Mouse (Mus musculus): Measurements from ENCODE around the gene Epc2. TPM values are rescaled to one million over a fixed set of nuclear protein-coding genes. Genes with fewer than 3 reads are reported as not detected.
"Not testable (repeated sequence)": the region's sequence is repeated elsewhere in the genome, so short reads cannot be mapped to it uniquely, and the experiment has no call there.

The Epc2 gene
- polyA plus RNA-seq, 1 experiment, result 4.6 TPM

DNA sequence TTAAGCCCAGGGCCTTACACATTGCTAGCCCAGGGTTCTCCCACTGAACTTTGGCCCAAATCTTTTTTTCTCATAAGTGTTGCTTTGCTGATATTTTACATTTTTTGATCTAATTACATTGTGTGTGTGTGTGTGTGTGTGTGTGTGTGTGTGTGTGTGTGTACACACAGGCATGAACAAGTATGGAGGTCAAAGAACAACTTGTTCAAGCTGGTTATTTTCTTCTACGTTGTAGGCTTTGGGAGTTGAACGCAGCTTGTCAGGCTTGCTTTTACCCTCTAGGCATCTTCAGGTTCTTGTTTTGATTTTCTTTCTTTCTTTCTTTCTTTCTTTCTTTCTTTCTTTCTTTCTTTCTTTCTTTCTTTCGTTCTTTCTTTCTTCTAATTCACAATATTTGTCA lies 19.9 kb downstream of the Epc2 start:
- WGBS, result 65% methylated on average over 3 of the region's 3 CpGs
- DNase-seq (ENCODE audit: low read depth, low spot score), result no peak

DNA sequence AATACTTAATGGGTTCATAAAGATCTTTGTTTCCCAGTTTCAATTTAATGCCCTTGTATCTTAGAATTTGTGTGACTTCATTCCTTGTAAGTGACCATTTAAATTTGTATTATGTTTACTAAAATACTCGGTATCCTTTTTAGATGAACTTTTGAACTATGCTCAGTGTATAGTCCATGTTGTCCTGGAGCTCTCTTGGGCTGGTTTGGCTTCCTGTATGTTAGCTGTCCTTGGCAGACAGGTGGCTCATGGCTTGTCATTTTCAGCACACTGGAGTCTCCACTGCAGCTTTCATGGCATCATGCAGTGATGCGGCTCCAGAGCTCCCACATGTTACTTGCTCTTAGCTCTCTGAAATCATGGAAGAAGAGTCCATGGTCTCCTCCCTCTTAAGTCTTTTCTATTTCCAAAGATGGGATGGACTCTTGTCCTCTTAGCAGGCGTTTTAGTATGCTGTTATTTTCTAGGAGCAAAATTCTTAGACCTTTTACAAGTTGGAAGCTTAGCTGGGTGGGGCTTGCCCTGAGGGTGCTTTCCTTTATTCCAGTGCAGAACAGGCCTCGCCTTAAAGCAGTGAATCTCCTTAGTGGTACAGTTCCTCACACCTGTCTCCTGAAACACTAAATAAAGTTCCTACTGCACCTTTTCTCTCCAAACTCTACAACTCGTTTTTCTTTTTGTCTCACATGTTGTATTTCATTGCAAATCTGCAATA lies 20.5 kb downstream of the Epc2 start:
- WGBS, result 29% methylated on average over 5 of the region's 5 CpGs
- DNase-seq (ENCODE audit: low read depth, low spot score), result peak; percentile 16

DNA sequence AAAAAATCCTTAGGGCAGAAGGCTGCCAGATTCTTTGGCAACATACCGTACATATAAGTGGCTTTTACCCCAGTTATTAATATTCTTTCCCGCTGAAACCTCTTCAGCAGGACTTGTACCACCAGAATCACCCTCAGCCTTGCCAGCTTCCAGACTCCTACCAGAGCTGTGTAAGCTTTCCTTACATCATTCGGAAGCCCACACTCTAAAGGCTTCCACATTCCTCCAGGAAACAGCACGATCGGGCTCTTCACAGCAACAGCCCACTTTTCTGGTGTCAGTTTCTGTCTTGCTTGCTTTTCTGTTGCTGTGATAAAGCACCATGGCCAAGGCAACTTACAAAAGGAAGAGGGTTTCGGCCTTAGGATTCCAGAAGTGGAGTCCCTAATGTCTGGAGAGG lies 21.2 kb downstream of the Epc2 start:
- WGBS, result 75% methylated on average over 6 of the region's 6 CpGs
- DNase-seq (ENCODE audit: low read depth, low spot score), result no peak

DNA sequence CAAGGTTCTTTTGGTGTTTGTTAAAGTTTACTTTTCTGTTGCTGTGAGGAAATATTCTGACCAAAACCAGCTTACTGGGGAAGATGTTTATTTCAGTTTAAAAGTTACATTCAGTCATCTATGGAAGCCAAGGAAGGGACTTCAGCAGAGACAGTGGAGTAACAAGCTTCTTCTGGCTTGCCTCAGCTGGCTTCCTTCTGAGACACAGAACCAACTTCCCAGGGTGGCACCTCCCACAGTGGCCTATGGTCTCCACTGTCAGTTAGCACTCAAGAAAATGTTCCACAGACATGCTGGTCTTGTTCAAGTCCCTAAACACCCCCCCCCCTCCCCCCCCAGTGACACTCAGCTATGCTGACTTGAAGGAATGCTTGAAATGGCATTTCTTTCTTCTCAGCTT lies 30.9 kb downstream of the Epc2 start:
- DNase-seq (ENCODE audit: low read depth, low spot score), result no peak

DNA sequence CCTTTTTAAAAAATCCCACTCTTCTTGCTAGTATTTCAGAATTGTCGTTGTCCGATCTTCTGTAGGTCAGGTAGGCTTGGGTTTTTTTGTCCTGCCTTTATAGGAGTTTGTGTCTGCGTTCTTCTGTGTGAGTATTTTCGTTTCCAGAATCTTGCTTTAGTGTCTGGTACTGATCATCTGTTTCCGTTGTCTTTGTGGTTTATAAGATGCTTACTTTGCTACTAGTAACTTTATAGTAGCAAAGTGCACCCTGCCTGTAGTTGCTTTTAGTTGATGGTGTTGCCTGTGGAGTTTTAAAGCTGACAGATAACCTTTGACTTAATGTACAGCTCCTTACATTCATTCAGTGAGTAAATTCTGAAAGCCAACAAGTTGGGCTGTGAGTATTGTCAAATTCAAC lies 32.1 kb downstream of the Epc2 start:
- no peak for DNase-seq (ENCODE audit: low read depth, low spot score)
- WGBS, result 84% methylated on average over 5 of the region's 5 CpGs

DNA sequence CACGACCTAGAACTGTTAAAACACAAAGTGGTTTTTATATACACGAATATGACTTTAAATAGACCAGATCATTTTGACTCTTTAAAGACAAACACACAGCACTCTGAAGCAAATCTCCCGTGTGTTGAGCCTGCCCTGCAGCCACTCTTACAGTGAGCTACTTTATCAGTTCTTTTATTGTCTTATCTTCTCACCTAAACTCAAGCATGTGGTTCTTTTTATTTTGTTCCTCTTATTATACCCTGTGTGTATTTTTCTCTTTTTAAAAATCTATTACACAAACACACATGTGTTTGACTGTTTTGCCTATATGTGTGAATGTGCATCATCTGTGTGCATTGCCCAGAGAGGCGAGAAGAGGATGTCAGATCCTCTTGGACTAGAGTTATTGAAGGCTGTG lies 50.1 kb downstream of the Epc2 start:
- 40% methylated on average over 4 of the region's 4 CpGs for WGBS
- DNase-seq (ENCODE audit: low read depth, low spot score), result no peak

DNA sequence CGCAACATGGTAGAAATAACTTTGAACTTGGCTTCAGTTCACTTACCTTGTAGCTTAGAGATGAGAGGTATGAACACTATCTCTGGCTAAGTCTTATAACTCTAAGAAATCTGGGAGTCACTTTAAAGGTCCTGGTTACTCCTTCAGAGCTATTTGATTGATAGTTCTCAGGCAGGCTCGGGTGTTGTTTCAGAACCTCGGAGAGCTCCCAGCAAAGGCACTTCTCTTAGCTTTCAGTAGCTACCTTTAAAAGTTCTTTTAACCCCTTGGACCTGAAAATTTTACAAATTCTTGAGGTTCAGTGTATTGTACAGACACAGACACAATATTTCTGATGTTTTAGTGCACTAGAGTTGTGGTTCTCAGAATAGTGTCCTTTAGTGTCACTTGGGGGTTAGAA lies 52.3 kb downstream of the Epc2 start:
- no peak for DNase-seq (ENCODE audit: low read depth, low spot score)
- 58% methylated on average over 3 of the region's 3 CpGs for WGBS

DNA sequence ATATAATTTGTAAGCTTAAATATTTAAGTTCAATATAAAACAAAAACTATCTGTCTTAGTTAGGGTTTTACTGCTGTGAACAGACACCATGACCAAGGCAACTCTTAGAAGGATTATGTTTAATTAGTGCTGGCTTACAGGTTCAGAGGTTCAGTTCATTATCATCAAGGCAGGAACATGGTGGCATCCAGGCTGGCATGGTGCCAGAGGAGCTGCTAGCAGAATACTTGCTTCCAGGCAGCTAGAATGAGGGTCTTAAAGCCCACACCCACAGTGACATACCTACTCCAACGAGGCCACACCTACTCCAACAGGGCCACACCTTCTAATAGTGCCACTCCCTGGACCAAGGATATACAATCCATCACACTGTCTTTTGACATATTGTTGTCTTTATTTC lies 53.9 kb downstream of the Epc2 start:
- not testable (repeated sequence) for DNase-seq (ENCODE audit: low read depth, low spot score)
- 56% methylated on average over 1 of the region's 1 CpGs for whole genome bisulfite sequencing

DNA sequence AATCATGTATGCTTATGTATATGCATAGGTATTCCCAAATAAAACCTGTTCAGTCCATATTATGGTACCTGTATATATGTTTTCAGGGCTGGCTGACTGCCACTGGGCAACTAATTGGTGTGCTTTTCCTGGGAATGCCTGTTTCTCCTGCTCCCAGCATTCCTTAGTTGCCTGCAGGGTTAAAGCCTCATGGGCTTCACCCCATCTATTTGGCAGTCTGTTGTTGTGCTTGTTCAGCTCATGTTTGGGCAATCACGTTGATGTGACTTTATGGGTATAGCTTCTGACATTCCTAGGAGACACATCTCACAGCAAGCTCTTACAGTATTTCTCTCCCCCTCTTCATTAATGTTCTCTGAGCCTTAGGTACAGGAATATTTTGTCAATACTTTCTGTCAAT lies 59.5 kb downstream of the Epc2 start:
- WGBS, result 53% methylated on average over 1 of the region's 1 CpGs
- DNase-seq (ENCODE audit: low read depth, low spot score), result no peak

DNA sequence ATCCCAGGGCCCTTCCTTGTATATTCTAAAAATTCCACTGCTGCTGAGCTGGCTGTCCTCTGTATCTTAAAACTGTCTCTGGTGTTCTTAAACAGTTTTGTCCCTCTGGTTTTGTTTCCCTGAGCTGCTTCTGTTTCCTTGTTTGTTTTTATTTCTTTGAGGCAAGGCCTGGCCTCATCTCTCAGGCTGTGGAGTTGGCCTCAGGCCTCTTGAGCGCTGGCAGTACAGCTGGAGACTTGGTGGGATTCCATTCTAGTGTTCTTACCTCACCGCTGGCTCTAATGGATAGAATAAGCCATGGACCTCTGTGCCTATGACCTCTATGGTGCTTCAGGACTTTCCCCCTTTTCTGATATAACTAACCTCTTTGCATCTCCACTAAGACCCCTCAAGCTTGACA lies 64.7 kb downstream of the Epc2 start:
- WGBS, result 77% methylated on average over 2 of the region's 2 CpGs
- DNase-seq (ENCODE audit: low read depth, low spot score), result no peak

DNA sequence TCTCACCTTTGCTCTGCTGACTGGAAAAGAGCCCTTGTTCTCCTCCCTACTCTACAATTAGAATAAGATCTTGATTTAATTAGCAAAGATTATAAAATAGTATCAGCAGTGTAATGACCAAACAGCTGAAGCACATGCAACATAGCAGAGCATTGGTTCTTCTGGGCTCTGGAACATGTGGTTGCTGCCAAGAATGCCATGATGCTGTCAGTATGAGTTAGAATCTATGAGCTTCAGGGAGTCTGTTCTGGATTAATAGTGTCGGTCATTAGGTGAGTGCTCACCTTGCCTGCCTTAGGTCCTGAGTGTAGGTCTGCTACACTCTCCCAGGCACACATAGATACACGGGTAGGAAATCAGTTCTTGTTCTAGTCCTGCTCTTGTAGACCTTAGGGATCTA lies 69.1 kb downstream of the Epc2 start:
- 83% methylated on average over 2 of the region's 2 CpGs for WGBS
- no peak for DNase-seq (ENCODE audit: low read depth, low spot score)

DNA sequence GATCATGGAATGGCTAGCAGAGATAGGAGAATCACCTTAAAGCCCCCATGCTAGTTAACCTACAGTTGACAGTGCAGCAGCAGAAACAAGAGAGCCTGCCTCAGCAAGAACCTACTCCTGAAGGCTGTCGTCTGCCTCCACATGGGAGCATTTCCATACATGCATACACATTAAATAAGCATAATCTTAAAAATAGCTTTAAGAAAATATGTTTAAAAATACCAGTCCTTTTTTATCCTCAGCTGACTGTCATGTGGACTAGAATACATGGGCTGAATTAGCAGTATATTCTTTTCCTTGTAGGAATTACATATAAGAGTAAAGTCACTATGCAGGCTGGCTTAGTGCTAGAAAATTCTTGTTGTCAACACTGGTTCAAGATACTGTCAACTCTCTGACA lies 69.7 kb downstream of the Epc2 start:
- WGBS, result 92% methylated on average over 1 of the region's 1 CpGs
- DNase-seq (ENCODE audit: low read depth, low spot score), result no peak

DNA sequence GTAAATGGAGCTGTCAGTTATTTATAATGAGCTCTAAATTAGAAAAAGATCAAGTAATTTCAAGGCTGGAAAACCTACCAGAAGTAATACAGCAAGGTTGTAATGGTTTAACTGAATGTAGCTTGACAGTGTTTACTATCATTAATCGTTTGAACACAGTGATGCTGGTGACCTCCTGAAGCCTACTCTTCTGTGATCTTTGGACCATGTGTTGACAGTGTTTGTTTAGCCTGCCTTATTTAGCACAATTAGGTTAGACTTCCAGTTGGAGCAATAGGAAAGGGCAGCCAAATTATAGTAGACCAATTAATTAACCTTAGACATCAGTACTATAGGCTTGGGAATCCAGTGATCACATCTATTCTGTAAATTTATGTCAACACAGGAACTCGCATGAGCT lies 70.3 kb downstream of the Epc2 start:
- 53% methylated on average over 2 of the region's 2 CpGs for WGBS
- DNase-seq (ENCODE audit: low read depth, low spot score), result no peak

DNA sequence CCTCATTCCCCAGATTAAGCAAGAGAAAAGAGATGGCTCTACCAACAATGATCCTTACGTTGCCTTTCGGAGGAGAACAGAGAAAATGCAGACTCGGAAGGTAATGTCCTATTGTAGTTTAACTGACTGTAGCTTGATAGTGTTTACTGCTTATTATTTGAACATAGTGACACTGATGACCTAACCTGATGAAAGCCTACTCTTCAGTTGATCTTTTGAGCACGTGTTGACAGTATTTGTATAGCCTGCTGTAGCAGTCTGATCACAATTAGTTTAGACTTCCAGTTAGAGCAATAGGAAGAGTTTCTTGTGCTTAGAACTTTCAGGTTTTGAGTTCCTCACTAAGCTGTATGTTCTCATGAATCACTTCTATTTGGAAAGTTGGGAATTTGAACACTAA lies 71.3 kb downstream of the Epc2 start:
- no peak for DNase-seq (ENCODE audit: low read depth, low spot score)
- WGBS, result 89% methylated on average over 4 of the region's 4 CpGs

DNA sequence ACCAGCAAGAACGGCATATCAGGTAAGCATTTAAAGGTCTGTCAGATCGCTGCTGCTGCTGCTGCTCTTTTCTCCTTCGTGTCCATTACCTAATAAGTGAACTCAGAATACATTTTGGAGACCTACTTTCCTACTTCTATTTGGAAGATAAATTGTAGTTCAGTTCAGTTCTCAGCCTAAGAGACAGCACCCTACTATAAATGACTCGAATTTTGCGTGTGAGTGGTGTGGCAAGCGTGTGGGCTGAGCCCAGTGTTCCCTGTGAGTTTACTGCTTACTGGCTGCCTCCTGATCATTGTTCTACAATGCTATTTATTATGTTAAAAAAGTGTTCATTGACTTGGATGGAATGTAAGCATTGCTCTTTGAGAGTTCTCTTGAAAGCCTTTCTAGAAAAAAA lies 85.9 kb downstream of the Epc2 start:
- WGBS, result 89% methylated on average over 6 of the region's 6 CpGs
- no peak for DNase-seq (ENCODE audit: low read depth, low spot score)

DNA sequence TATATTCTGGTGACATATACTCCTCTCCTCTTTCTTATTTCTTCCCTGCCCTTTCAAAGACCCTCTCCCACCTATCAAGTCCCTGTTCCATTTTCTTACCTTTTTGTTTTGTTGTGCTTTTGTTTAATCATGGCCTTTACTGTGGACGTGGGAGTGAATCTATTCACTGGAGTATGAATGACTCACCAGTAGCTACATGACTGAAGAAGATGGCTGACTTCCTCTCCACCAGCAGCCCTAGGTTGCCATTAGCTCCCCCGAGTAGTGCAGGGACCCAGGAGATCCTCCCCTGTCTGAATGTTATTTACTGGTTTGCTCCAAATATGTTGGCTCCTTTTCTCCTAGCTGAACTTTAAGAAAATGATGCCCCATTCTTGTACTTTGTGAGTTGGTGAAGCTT lies 86.8 kb downstream of the Epc2 start:
- WGBS, result 77% methylated on average over 2 of the region's 2 CpGs
- no peak for DNase-seq (ENCODE audit: low read depth, low spot score)

DNA sequence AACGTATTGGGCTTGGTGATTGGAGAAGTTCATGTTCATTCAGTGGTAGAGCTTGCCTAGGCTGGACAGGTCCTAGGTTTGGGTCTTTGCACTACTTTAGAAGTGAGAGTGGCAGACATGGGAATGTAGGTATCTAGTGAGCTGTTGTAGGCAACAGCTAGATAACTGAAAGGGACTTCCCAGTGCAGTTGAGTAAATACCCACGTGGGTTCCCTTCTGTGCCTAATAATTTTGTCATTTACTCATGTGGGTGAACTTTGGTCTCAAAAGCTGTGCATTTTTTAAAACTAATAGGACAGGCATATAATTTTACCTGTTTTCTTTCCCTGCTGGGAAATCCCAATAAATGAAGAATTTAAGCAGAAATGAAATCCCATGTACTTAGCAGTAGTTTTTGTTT lies 88.5 kb downstream of the Epc2 start:
- no peak for DNase-seq (ENCODE audit: low read depth, low spot score)
- WGBS, result 63% methylated on average over 2 of the region's 2 CpGs

DNA sequence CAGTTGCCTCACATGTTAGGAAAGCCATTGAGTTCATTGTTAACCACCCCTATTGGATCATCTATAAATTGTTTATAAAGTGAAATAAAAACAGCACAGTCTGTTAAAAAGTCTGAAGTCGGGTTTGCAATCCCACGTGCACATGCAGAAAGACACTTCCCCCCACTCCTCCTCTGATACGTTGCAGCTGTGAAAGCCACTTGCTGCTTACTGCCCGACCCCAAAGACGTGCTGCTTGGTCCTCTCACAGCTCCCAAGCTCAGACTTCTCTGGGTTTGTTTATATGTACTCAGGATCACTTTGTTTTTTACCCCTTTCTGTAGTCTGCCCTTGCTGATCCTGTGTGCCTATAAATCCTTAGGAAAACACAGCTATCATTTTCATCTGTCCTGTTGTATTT lies 96.5 kb downstream of the Epc2 start:
- WGBS, result 70% methylated on average over 5 of the region's 5 CpGs
- no peak for DNase-seq (ENCODE audit: low read depth, low spot score)

DNA sequence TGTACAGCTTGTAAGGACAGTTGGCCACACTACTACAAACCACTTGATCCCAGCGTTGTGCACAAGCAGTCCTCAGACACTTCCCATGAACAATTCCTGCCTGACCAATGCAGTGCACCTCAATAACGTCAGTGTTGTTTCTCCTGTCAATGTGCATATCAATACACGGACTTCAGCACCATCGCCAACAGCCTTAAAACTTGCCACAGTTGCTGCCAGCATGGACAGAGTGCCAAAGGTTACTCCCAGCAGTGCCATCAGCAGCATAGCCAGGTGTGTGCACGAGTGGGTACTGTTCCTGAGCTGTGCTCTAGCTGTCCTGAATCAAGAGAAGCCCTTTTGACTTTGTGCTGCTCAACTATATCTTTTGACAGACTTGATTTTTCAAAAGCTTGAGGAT lies 97.2 kb downstream of the Epc2 start:
- no peak for DNase-seq (ENCODE audit: low read depth, low spot score)
- 81% methylated on average over 5 of the region's 5 CpGs for WGBS

DNA sequence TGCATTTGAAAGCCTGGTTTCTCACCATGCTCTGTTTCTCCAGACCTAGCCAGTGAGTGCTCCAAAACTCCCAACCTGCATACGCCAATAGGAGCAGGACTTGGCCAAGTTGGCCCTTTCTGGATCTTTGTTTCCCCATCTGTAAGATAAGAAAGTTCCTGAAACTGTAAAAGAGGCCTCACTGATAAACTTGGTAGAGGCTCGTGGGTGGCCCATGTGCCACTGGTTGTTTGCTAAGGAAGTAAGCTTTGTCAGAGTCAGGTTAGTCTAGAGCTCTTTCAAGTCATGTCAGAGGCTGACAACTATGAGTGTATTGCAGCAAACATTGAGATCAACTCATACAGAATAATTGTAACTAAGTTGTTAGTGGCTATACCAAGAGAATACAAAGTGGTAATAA lies 101.8 kb downstream of the Epc2 start:
- DNase-seq (ENCODE audit: low read depth, low spot score), result no peak
- WGBS, result 79% methylated on average over 2 of the region's 2 CpGs

DNA sequence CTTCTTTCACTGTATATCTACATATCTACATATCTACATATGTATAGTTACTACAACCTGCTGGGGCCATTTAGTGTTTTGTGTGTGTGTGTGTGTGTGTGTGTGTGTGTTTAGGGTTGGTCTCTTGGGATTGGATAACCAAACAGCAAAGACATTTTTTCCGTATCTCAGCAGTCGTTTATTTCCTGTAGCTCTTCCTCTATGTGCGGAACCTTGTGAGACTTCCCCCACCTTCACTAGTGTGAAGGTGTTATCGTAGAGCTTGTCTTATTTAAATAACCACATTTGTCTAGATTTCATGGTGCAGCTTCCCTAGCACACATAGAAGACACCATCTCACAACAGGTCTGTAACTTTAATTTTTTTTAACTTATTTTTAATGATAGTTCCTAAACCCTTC lies 106.1 kb downstream of the Epc2 start:
- WGBS, result 84% methylated on average over 4 of the region's 4 CpGs
- DNase-seq (ENCODE audit: low read depth, low spot score), result no peak

DNA sequence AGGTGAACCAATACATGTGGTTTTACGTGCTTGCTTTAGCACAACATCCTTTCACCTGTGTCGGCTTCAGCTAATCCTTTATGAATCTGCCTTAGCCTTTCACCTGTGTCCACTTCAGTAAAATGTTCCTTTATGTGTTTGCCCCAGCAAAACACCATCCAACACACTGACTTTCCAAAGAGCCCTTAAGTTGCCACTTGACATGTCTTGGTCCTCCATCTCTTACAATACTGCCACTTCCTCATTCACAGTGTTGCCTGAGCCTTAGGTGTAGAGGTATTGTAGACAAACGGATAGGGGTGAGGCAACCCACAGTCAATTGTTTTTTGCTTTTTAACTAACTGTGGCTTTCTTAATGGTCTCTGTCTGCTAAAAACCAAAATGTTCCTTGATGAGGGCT lies 107.1 kb downstream of the Epc2 start:
- no peak for DNase-seq (ENCODE audit: low read depth, low spot score)
- 86% methylated on average over 3 of the region's 3 CpGs for WGBS
